Mouse (Mus musculus) yolk sac, embryonic 10.5 days (tissue): ENCODE results near the gene Tma7.

ENCODE experiments used
- DNase-seq: peaks from one replicate; pipeline ENCODE4 v3.0.0-alpha.2; 2017; ENCODE audit warnings: low spot score

Tma7 gene

DNA sequence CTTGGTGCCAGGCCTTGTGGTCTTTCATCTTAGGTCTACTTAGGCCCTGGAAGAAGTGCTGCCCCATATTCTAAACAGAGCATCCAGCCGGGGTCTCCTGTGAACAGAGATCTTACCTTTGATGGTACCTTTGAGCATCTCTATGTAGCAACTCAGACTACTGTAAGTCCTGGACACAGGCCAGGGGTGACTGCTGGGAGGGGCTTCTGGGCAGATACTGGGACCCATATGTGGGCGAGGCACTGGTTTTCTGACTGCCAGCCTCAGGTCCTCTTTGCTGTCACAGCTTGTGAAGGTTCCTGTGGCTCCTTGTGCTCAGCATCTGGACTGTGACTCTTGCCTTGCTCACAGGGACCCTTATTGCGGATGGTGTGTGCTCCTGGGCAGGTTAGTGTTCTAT, 20.2 kb upstream of the Tma7 start:
- DNase-seq: no peak

DNA sequence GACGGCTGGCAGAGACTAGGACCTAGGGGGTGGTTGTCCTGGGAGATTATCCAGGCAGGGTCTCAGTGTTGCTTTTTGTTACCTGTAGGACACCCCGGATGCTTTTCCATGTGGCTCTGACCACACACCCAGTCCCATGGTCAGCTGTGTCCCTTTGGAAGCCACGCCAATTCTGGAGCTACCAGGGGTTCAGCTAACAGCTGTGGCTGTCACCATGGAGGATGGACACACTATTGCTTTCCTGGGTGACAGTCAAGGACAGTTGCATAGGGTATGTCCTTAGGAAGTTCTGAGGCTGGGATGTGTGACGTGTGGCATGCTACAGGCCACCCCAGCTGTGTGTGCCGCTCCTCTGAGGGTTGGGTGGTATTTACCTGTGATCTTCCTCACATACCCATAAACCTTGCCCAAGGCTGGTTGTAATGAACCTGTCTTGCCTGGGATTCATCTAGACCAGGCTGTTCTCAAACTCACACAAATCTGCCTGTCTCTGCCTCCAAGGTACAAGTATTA, 19.6 kb upstream of the Tma7 start:
- no peak for DNase-seq

DNA sequence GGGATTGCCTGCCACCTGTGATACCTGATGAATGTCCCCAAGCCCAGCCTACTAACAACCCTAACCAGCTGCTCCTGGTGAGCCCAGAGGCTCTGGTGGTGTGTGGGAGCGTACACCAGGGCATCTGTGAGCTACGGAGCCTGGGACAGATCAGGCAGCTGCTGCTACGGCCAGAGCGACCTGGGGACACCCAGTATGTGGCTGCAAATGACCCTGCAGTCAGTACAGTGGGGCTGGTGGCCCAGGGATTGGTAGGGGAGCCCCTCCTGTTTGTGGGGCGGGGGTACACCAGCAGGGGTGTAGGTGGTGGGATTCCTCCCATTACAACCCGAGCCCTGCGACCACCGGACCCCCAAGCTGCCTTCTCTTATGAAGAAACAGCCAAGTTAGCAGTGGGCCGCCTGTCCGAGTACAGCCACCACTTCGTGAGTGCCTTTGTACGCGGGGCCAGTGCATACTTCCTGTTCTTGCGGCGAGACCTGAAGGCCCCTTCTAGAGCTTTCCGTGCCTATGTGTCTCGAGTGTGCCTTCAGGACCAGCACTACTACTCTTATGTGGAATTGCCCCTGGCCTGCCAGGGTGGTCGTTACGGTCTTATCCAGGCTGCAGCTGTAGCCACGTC, 18.0 kb upstream of the Tma7 start:
- DNase-seq: no peak

DNA sequence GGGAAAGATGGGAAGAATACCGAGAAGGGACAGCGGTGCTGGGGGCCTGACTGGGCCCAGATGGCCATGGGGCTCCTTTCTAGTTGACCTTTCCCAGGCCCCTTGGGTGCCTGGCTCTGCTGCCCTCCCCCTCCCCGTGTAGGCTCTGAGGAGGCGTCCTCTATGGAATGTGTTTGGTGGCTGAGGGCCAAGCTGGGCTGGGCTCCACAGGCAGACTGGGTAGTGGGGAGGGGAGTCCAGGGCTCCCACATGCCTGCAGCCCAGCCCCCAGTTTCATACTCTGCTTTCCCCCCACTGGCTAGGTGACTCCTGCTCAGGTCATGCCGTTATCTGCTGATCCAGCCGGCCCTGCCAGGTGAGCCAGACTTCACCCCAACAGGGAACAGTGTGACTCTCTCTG, 16.6 kb upstream of the Tma7 start:
- no peak for DNase-seq

DNA sequence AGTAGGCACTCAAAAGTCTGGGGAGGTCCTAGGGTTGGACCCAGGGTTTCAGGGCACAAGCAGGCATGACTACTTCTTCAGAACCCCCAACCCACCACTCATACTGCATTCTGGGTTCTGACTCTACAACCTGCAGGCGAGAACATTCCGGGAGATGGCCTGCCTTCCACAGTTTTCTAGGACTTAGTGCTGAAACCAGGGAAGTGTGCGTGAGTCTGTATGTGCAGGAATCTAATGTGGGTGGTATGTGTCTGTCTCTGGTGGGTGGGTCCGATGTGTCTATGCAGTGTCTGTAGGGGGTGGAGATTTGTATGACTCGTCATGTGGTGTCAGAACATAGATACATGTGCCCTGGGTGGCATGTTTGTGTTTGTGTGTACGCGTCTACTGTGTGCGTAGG, 16.0 kb upstream of the Tma7 start:
- DNase-seq: no peak

DNA sequence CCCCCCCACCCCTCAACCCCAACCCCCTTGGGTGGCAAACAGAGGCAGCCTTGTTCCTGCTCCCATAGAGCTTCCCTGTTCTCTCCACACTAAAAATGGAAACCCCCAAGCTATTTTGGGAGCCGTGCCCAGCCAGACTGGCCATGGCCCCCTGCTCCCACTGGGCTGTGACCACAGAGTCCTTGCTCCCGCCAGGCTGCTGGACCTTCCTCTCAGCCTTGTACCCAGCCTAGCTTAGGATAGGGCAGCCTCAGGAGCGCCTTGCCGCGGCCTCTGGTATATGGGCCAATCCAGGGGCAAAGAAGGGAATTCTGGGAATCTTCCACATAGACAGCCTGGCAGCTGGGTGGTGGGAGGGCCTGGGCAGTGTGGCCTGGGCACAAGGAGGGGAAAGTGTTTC, 15.4 kb upstream of the Tma7 start:
- no peak for DNase-seq

DNA sequence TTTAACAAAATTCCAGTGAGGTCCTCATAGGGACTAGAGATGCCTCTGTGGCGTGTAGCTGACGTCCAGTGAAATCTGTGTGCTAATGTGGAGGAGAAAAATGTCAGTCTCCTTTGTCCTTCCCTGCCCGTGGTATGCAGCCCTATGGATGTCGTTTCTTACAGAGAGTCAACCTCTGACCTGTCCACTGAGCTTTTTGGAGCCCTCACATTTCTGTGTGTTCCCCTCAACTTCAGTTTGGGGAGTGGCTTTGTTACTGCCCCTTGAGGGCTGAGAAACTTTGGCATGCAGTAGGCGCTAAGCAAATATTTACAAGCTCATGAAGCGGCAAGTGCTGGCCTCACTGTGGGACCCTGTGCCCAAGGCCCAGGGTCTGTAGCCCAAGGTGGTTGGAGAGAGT, 14.9 kb upstream of the Tma7 start:
- DNase-seq: no peak

DNA sequence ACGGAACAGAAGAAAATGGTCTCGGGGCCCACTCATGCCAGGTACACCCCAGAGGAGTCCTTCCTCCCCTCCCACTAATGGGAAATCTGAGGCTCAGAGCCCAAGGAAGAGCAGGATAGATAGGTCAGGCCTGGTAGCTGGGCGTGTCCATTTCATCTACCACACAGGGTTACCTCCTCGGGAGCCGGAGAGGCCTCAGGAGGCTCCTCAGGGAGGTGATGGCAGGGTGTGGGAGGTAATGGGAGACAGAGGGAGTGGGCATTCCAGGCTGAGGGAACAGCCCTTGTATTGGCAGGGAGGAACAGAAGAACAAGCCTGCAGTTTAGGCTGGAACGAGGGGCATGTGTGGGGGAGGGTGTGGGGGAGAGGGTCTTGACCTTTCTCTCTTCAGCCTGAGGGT, 14.5 kb upstream of the Tma7 start:
- DNase-seq: no peak

DNA sequence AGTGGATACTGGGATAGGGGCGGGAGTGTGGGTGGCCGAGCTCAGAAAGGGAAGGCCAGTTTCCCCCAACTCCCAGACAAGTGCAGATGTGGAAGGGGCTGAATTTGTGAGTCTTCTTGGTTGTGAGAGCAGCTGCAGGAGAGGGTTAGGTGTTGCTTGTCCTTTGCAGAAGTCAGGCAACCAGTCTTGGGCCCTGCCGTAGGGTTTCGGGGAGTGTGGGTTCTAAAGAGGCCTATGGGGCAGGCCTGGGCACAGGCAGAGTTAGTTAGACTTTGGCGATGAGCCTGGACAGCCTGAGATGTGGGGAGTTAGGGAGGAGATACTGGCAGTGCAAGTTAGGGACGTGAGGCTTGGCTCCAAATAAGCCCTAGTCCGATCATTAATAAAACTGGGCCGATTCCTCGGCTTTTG, 13.9 kb upstream of the Tma7 start:
- no peak for DNase-seq

DNA sequence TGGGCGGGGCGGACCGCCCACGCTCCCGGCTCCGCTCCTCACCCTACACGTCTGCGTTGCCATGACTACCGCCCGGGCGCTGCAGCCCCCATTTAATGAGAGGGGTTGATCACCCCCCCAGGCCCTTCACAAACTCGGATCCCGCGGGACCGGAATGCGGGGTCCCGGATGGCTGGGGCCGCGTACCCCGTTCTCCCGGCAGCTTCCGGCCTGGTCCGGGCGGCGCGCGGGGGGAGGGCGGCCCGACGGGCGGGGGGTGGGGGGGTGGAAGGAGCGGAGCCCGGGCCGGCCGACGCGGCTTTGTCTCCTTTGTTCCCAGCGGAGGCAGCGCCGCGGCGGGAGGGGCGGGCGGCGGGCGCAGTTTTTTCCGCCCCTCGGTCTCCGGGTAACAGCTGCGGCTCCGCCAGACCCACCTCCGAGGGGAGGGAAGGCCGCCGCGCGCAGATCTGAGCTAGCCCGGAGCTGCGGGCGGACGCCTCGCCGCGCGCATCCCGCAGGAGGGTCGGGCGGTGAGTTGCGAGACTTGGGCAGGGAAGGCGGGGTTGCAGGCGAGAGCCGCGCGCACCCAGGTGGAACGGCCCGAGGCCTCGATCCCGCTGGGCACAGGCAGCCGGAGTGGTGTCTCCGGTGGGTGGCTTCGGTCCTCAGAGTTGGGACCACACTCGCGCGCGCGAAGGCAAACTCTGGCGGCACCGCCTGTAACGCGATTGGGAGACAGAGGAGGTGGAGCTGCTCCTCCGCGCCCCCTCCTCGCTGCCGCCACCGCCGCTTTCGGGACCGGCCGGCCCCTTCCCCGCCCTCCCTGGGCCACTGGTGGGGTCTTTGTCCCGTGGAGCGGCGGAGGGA, 13.0 kb upstream of the Tma7 start, which contains the start of gene Plxnb1:
TSS of gene Plxnb1 (plus strand) at position 253 of the 846 bp plus-strand sequence.
- peak; percentile 83 for DNase-seq

DNA sequence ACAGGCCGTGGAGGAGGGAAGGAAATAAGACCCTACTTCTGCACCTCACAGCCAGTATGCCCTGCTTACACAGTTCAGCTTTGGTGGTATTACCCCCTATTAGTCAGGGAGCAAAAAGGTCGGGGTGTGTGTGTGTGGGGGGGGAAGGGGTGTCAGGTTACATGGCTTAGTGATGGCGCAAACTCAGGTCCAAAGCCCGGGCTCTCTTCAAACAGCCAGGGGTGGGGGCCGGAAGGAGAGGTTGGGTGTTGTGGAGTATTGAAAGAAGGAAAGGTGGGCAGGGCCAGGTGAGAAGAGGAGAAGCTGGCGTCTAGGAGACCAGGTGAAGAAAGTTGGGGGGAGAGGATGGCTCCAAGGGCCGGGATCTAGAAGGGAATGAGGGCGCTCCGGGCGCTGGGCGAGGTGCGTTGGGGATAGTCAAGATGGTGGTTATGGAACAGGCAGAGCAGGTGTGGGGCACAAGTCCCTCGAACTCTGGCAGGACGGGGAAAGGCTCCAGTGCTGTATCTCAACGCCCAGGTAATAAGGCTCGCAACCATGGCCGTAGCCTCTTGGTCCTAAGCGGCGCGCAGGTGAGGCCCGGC, 12.3 kb upstream of the Tma7 start:
- DNase-seq: peak; percentile 87

DNA sequence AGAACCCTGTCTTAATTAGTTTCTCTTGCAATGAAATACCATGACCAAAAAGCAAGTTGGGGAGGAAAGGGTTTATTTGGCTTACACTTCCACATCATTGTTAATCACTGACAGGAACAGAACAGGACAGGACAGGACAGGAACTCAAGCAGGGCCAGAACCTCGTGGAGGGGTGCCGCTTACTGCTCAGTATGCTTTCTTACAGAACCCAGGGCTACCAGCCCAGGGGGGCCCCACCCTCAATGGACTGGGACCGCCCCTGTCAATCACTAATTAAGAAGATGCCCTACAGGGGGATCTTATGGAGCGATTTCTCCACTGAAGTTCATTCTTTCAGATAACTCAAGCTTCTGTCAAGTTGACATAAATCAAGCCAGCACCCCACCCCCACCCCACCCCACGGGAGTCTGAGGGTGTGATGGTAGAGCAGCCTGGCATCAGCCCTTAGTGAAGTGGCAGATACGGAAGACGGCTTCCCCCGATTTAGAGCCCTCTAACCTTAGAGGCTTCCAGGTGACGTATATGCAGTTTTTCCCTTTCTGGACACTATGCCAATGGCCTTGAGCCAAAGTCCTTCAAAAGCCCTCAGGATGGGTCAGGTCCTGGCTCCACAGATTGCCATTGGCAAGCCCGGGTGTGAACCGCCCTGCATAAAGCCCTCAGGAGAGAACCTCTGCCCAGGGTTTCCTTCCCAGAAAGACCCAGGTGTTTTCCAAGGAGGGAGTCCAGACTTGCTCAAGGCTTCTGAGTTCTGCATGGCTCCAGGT, 11.6 kb upstream of the Tma7 start:
- DNase-seq: peak; percentile 36

DNA sequence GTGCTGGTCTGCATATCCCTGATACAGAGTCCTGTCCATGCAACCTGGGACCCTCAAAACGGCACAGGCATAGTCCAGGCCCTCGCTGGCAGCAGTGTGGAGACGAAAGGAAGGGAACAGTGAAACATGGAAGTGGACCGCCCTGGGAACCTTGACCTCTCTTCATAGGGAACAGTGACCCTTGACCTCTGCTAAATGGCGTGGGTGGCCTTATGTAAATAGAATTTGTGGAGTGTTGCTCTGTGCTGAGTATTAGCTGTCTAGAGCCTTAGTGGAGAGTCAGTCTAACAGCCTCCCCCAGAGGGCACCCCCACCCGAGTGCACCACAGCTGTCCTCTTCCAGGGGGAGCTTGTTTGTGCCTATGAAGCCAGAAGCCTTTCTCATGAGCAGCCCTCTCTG, 10.4 kb upstream of the Tma7 start:
- peak; percentile 77 for DNase-seq

DNA sequence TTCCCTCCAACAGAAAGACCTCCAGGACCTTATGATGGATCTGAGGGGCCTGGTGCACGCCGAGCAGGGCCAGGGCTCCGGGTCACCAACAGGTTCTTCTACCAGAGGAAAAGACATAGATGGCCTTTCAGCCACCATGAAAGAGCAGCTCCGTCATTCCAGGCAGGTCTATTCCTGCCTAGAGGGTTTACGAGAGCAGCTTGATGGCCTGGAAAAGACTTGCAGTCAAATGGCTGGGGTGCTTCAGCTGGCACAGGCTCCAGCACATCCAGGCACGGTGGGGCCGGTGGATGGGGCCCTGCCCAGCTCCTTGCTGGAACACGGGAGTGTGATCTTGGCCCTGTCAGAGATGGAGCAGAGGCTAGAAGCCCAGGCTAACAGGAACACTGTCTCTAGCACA, 9.4 kb upstream of the Tma7 start:
- no peak for DNase-seq

DNA sequence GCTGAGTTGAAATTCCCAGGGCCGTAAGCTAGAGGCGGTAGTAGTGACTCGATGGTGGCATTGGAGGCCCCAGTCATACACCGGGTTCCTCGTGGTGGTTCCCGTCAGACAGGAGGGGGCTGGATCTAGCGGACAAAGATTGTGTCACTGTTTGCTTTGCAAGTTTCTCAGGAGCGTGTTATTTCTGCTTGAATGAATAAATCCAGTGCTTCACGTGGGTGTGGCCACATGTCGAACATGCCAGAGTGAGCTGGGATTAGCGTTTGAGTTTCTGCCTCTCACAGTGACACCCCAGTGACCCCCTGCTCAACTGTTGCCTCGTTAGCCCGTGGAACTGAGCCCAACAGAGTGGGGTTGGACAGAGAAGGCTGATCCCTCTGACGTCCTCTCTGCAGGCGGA, 8.1 kb upstream of the Tma7 start:
- DNase-seq: peak; percentile 28

DNA sequence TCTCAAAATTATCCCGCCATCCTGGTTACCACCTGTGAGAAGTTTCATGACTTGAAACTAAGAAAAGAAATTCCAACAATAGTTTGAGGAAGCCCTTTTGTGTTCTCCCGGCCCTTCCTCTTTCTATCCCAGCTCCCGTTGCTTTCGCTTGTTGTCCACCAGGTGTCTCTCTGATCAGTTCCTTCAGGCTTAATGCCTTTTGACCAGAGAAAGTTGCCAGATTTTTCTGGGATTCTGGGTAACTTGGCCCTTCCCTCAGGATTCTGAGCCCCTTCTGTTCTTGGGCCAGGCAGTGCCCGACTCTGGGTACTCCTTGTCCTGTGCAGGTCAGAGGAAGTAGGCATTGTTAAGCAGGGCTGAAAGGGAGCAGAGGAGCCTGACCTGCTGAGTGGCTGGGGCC, 5.6 kb upstream of the Tma7 start:
- peak; percentile 37 for DNase-seq

DNA sequence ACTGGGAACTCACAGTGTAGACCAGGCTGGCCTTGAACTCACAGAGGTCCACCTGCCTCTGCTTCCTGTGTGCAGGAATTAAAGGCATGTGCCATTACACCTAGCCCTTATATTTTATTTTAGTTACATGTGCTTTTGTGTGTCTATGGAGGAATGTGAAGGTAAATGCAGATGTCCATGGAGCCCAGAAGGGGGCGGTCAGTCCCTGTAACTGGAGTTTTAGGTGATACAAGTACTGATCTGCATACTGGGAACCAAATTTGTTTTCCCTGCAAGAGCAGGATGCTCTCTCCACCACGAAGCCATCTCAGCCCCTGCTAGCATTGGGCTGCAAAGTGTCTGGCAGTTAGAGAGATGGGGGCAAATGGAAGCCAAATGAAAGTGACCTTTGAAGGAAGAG, 2.5 kb upstream of the Tma7 start:
- DNase-seq: no peak

DNA sequence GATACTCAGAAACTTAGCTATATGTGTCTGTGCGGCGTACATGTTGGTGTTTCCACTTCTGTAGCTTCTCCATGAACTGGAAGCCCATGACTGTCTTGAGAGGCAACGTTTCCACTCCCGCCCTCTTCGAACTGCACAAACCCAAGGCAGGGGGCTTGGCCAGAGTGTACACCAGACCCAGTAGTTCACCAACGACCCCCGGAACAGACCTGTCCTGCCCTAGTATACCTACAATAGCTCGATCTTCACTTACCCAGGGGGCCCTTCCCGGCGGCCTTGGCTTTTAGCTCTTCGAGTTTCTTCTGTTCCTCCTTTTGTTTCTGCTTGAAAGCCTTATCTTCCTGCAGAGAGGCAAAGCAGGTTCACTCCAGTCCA, 651 bp downstream of the Tma7 start:
- DNase-seq: no peak

DNA sequence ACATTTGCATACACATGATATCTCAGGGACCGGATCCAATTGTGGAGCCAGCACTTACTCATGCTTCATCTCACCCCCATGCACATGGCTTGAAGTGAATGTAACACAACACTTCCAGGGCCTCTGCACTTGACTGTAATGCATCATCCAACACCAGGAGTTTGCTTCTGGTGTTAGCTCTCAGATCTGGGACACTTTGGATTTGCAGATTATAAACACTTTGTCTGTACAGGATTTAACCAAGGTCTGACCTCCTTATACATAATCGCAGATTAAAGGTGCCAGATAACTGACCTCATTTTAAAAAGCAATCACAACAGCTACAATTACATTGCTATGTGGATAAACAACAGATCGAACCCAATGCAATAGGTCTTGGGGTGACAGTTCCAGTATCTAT, 1.9 kb downstream of the Tma7 start:
- DNase-seq: no peak

DNA sequence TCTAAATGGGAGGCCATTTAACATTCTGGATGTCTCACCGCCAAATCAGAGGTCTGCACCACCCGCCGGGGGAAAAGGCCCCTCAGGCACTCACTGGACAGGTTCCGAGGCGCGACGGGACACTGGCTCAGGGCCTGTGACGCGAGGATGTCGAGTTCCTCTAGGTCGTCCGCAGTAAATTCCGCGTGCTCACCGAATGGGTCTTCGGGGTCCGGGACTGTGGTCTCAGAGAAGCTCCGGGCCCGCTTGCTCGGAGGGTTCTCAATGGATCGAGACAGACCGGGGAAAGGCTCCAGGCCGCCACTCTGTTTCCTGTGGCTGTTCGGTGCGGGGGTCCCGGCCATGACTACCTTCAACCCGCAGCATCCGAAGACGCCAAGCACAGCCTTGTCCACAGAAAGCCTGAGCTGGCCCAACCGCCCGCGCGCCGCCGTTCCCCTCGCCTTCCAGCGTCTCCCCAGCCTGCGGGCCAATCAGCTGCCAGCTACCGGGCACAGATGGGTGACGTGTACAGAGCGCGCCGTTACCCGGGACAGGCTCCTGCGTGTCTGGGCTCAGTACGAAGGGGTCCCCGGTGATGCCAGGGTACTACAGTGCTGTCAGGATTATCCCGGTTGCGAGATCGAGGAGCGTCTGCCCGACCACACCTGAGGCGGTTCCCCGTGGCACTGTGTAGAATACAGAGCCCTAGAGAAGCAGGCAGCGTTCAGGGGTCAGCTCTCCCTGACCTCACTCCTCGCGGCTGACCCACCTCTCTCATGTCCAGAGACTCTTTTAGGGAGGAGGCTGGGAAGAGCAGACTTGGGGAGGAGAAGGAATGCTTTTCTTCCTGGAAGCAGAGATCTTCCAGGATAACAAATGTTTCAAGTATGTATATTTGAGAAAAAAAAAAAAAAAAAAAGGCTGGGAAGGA, 8.5 kb downstream of the Tma7 start, which contains the start of gene Atrip:
TSS of gene Atrip (minus strand) at position 464 of the 913 bp plus-strand sequence.
- peak; percentile 89 for DNase-seq

DNA sequence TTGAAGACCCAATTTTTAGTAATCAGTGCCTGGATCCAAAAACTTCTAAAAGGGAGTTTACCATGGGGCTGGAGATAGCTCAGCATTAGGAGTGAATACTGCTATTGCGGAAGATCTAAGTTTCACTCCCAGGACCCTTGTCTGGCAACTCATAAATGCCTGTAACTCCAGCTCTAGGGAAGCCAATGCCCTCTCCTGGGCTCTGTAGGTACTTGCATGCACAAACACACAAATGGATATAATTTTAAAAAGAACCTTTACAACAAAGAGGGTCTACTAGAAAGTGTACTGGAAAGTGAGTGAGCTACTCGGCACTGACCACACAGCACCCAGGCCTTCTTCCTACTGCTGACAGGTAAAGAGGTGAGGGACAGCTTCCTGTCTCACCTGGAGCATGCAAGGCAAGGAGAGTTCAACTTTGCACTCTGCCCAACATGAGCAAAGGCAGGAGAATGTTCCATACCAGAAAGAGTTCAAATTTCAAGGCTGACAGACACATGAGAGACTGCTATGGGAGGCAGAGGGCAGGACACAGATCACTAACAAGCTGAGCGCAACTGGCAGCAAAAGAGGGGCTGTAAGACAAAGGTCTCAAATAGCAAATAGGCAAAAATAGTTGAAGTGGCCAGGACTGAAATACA, 14.2 kb downstream of the Tma7 start:
- DNase-seq: peak; percentile 64
